Mouse (Mus musculus) stomach, postnatal 0 days (tissue): ENCODE data around the gene Ugt1a10.
"Not testable (repeated sequence)": the region's sequence is repeated elsewhere in the genome, so short reads cannot be mapped to it uniquely, and the experiment has no call there.

Experiments
- CTCF ChIP-seq: IDR thresholded peaks from 2 replicates; pipeline ENCODE4 v1.5.1; 2016; ENCODE audit warnings: antibody characterized with exemption, low read depth, mild to moderate bottlenecking, moderate library complexity
- EP300 ChIP-seq: optimal IDR thresholded peaks from 2 replicates; pipeline ENCODE3; 2016; ENCODE audit warnings: antibody characterized with exemption

DNA sequence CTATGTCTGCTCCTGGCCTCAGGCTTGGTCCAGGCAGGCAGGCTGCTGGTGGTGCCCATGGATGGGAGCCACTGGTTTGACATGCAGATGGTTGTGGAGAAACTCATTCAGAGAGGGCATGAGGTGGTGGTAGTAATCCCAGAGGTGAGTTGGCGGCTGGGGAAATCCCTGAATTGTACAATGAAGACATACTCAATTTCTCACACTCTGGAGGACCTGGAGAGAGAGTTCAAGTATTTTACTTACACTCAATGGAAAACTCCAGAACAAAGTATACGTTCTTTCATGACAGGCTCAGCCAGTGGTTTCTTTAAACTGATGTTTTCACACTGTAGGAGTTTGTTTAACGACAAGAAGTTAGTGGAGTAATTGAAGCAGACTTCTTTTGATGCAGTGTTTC lies 29.9 kb upstream of the Ugt1a10 start:
- not testable (repeated sequence) for TF ChIP-seq CTCF, EP300
